Mouse (Mus musculus) ZHBTc4 (cell line): ENCODE data around the gene Isl1.

Source experiments
- DNase-seq: peaks from one replicate; pipeline ENCODE4 v3.0.0-alpha.2; 2011; ENCODE audit warnings: low read depth, low spot score

Gene Isl1

GRCm38 (mm10) chr13:116294734-116295133, 14.8 kb downstream of the Isl1 start:
- DNase-seq, result no peak

GRCm38 (mm10) chr13:116294151-116294461, 15.4 kb downstream of the Isl1 start:
- no peak for DNase-seq

GRCm38 (mm10) chr13:116293301-116294150, 16.0 kb downstream of the Isl1 start:
- peak; percentile 46 for DNase-seq

- DNase-seq, result no peak
These were observed 19.8 kb downstream of the Isl1 start for GRCm38 (mm10) chr13:116289655-116290054.

GRCm38 (mm10) chr13:116279207-116279772, 30.2 kb downstream of the Isl1 start:
- DNase-seq, result no peak
